Mouse (Mus musculus) embryonic facial prominence, embryonic 13.5 days (tissue): ENCODE results near the gene Pgam2. TPM values are rescaled to one million over a fixed set of nuclear protein-coding genes. Genes with fewer than 3 reads are reported as not detected.
"Not testable (repeated sequence)": the region's sequence is repeated elsewhere in the genome, so short reads cannot be mapped to it uniquely, and the experiment has no call there.

ENCODE experiments used
- ATAC-seq: fragments of 200-750 bp; cut with Nextera tagmentation; 2 replicates; pipeline ENCODE4 v1.8.0; 2017; ENCODE audit warnings: low read depth; ENCODE audit not compliant: insufficient number of reproducible peaks, insufficient read depth, low FRiP score, low TSS enrichment
- H3K27ac ChIP-seq: fragments of 300-500 bp; sonication (generic); 2 replicates; pipeline ENCODE4 v1.5.1; 2015; ENCODE audit warnings: moderate library complexity, mild to moderate bottlenecking, inconsistent platforms
- H3K27me3 ChIP-seq: fragments of 300-500 bp; sonication (generic); 2 replicates; pipeline ENCODE4 v1.6.1; 2015; ENCODE audit warnings: mild to moderate bottlenecking, inconsistent platforms
- H3K36me3 ChIP-seq: fragments of 300-500 bp; sonication (generic); 2 replicates; pipeline ENCODE4 v1.6.1; 2015; ENCODE audit warnings: mild to moderate bottlenecking, inconsistent platforms
- H3K4me1 ChIP-seq: fragments of 300-500 bp; sonication (generic); 2 replicates; pipeline ENCODE4 v1.6.1; 2015; ENCODE audit warnings: inconsistent platforms
- H3K4me2 ChIP-seq: fragments of 300-500 bp; sonication (generic); 2 replicates; pipeline ENCODE4 v1.6.1; 2015; ENCODE audit warnings: moderate library complexity, mild to moderate bottlenecking, inconsistent platforms
- H3K4me3 ChIP-seq: fragments of 300-500 bp; sonication (generic); 2 replicates; pipeline ENCODE4 v1.5.1; 2015; ENCODE audit warnings: mild to moderate bottlenecking, inconsistent platforms
- H3K9ac ChIP-seq: fragments of 300-500 bp; sonication (generic); 2 replicates; pipeline ENCODE4 v1.6.1; 2015; ENCODE audit warnings: mild to moderate bottlenecking, inconsistent platforms
- H3K9me3 ChIP-seq: fragments of 300-500 bp; sonication (generic); 2 replicates; pipeline ENCODE4 v1.6.1; 2016; ENCODE audit warnings: inconsistent platforms
- WGBS: fragments of 180-500 bp; shearing (Covaris S2); methylation state at CpG from one replicate; pipeline ENCODE4 v1.1.7; 2015; ENCODE audit warnings: mixed read lengths; 5-methylcytosine and 5-hydroxymethylcytosine counted together
- polyA plus RNA-seq: library from polyadenylated mRNA; unstranded; fragments of >200 nt; fragmentation: Nextera tagmentation; extraction: Ambion mirVana; gene quantifications from 2 replicates; pipeline ENCODE4 v1.2.1, GENCODE M21; 2015

Gene Pgam2
- polyA plus RNA-seq, 1 experiment from 2014 or later: 10.1 TPM

- Histone ChIP-seq H3K27ac (no peak overlapping the region), H3K27me3 (no peaks in the 10 kb centered on the region), H3K9me3 (no peaks in the 10 kb centered on the region), H3K36me3 (peaks cover 41% of the 10 kb centered on the region), H3K4me3 (no peak overlapping the region), H3K4me1 (peaks cover 24% of the 10 kb centered on the region), H3K9ac (no peak overlapping the region), H3K4me2 (no peak overlapping the region)
- ATAC-seq: no peak
- 65% methylated on average over 1 of the region's 1 CpGs for WGBS
Observed at GRCm38 (mm10) chr11:5836126-5836525, 32.6 kb upstream of the Pgam2 start.

- H3K27me3 ChIP-seq: no peaks in the 10 kb centered on the region
- H3K27ac ChIP-seq: no peak overlapping the region
- H3K4me2 ChIP-seq: no peak overlapping the region
- no peak overlapping the region; the same call in 1 of the 2 replicates for H3K9ac ChIP-seq
- peaks cover 47% of the 10 kb centered on the region for H3K36me3 ChIP-seq
- no peak for ATAC-seq
- 87% methylated on average over 7 of the region's 7 CpGs for WGBS
- peaks cover 21% of the 10 kb centered on the region for H3K4me1 ChIP-seq
- no peak overlapping the region for H3K4me3 ChIP-seq
- no peaks in the 10 kb centered on the region for H3K9me3 ChIP-seq
Observed at GRCm38 (mm10) chr11:5835057-5835456, 31.5 kb upstream of the Pgam2 start.

- H3K4me1 ChIP-seq: peaks cover 16% of the 10 kb centered on the region
- ATAC-seq: no peak
- H3K9ac ChIP-seq: no peak overlapping the region; the same call in 1 of the 2 replicates
- no peaks in the 10 kb centered on the region for H3K9me3 ChIP-seq
- H3K36me3 ChIP-seq: peaks cover 53% of the 10 kb centered on the region
- H3K27me3 ChIP-seq: no peaks in the 10 kb centered on the region
- H3K4me2 ChIP-seq: no peak overlapping the region
- H3K4me3 ChIP-seq: no peak overlapping the region
- H3K27ac ChIP-seq: no peak overlapping the region
- WGBS: 79% methylated on average over 9 of the region's 9 CpGs
Observed at GRCm38 (mm10) chr11:5834506-5834905, 31.0 kb upstream of the Pgam2 start.

GRCm38 (mm10) chr11:5829327-5829726 is 25.8 kb upstream of the Pgam2 start:
- no peaks in the 10 kb centered on the region for H3K4me1 ChIP-seq
- no peak overlapping the region for H3K4me2 ChIP-seq
- no peak overlapping the region for H3K4me3 ChIP-seq
- peaks cover 70% of the 10 kb centered on the region for H3K36me3 ChIP-seq
- no peaks in the 10 kb centered on the region for H3K27me3 ChIP-seq
- 88% methylated on average over 12 of the region's 12 CpGs for WGBS
- ATAC-seq: no peak
- H3K9ac ChIP-seq: no peak overlapping the region
- no peak overlapping the region for H3K27ac ChIP-seq
- no peaks in the 10 kb centered on the region for H3K9me3 ChIP-seq

- Histone ChIP-seq H3K36me3 (peaks cover 63% of the 10 kb centered on the region), H3K27me3 (no peaks in the 10 kb centered on the region), H3K9ac (no peak overlapping the region), H3K9me3 (no peaks in the 10 kb centered on the region), H3K4me2 (no peak overlapping the region), H3K27ac (no peak overlapping the region), H3K4me3 (no peak overlapping the region), H3K4me1 (no peaks in the 10 kb centered on the region)
- WGBS: 87% methylated on average over 11 of the region's 11 CpGs
- ATAC-seq: no peak
Observed at GRCm38 (mm10) chr11:5828509-5829191, 25.1 kb upstream of the Pgam2 start.

- Histone ChIP-seq H3K4me3 (no peak overlapping the region), H3K27me3 (no peaks in the 10 kb centered on the region), H3K4me2 (no peak overlapping the region), H3K4me1 (no peaks in the 10 kb centered on the region), H3K36me3 (peaks cover 56% of the 10 kb centered on the region), H3K27ac (no peak overlapping the region), H3K9ac (no peak overlapping the region), H3K9me3 (no peaks in the 10 kb centered on the region)
- no peak for ATAC-seq
- WGBS: 91% methylated on average over 5 of the region's 5 CpGs
Observed at GRCm38 (mm10) chr11:5827931-5828330, 24.4 kb upstream of the Pgam2 start.

- Histone ChIP-seq H3K9ac (no peak overlapping the region), H3K4me2 (no peak overlapping the region), H3K9me3 (no peaks in the 10 kb centered on the region), H3K36me3 (peaks cover 32% of the 10 kb centered on the region), H3K27me3 (no peaks in the 10 kb centered on the region), H3K27ac (no peak overlapping the region), H3K4me3 (no peak overlapping the region), H3K4me1 (no peaks in the 10 kb centered on the region)
- no peak for ATAC-seq
Observed at GRCm38 (mm10) chr11:5825432-5825831, 21.9 kb upstream of the Pgam2 start.

GRCm38 (mm10) chr11:5819223-5819622 is 15.7 kb upstream of the Pgam2 start:
- Histone ChIP-seq H3K9ac (no peak overlapping the region), H3K27me3 (no peaks in the 10 kb centered on the region), H3K9me3 (no peaks in the 10 kb centered on the region), H3K36me3 (no peaks in the 10 kb centered on the region), H3K4me3 (no peak overlapping the region), H3K27ac (no peak overlapping the region), H3K4me2 (no peak overlapping the region), H3K4me1 (no peaks in the 10 kb centered on the region)
- ATAC-seq: no peak
- WGBS: 53% methylated on average over 2 of the region's 2 CpGs

GRCm38 (mm10) chr11:5813381-5813780 is 9.8 kb upstream of the Pgam2 start:
- H3K4me3 ChIP-seq: no peak overlapping the region
- H3K4me1 ChIP-seq: no peaks in the 10 kb centered on the region
- H3K27me3 ChIP-seq: no peaks in the 10 kb centered on the region
- no peak overlapping the region for H3K27ac ChIP-seq
- H3K9ac ChIP-seq: no peak overlapping the region
- ATAC-seq: no peak
- no peak overlapping the region for H3K4me2 ChIP-seq
- H3K36me3 ChIP-seq: no peaks in the 10 kb centered on the region
- 76% methylated on average over 10 of the region's 10 CpGs for WGBS
- no peaks in the 10 kb centered on the region for H3K9me3 ChIP-seq

GRCm38 (mm10) chr11:5809487-5809886 is 6.0 kb upstream of the Pgam2 start:
- not testable (repeated sequence) for H3K36me3 ChIP-seq, H3K9ac ChIP-seq, ATAC-seq, H3K4me2 ChIP-seq, H3K9me3 ChIP-seq, H3K27me3 ChIP-seq, H3K4me1 ChIP-seq, H3K4me3 ChIP-seq, H3K27ac ChIP-seq
- WGBS: 92% methylated on average over 4 of the region's 4 CpGs

GRCm38 (mm10) chr11:5807956-5808355 is 4.4 kb upstream of the Pgam2 start:
- Histone ChIP-seq H3K4me1 (peaks cover 9% of the 10 kb centered on the region), H3K4me2 (no peak overlapping the region), H3K9me3 (no peaks in the 10 kb centered on the region), H3K4me3 (no peak overlapping the region), H3K36me3 (no peaks in the 10 kb centered on the region), H3K27ac (no peak overlapping the region), H3K27me3 (no peaks in the 10 kb centered on the region), H3K9ac (no peak overlapping the region)
- no peak for ATAC-seq
- 85% methylated on average over 9 of the region's 9 CpGs for WGBS

- no peak overlapping the region for H3K4me2 ChIP-seq
- no peak overlapping the region for H3K9ac ChIP-seq
- 83% methylated on average over 3 of the region's 3 CpGs for WGBS
- H3K36me3 ChIP-seq: peaks cover 7% of the 10 kb centered on the region
- H3K9me3 ChIP-seq: no peaks in the 10 kb centered on the region
- H3K4me3 ChIP-seq: no peak overlapping the region
- H3K27me3 ChIP-seq: no peaks in the 10 kb centered on the region
- H3K27ac ChIP-seq: no peak overlapping the region
- H3K4me1 ChIP-seq: peaks cover 24% of the 10 kb centered on the region
- ATAC-seq: no peak
Observed at GRCm38 (mm10) chr11:5805711-5806110, 2.2 kb upstream of the Pgam2 start.
